Comparison of ENCODE assay signal across 32 mouse cellular contexts in the genomic region with DNA sequence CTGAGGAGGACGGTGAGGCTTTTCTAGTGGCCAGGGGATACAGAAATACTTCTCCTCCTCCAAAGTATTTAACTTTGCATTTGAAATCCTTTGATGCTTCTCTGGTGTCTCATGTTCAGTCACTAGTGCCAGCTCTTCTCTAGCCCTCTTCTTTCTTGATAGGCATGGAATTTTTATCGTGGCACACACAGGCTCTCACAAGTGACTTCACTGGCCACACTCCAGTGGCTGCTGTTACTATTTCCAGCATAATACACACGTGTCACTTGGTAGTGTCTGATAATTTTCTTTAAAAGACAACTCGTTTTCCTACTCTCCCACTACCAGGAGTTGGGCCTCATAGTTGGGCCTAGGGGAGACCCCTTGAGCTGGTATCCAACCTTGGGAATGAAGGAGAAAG. TPM values are rescaled to one million over a fixed set of nuclear protein-coding genes. Genes with fewer than 3 reads are reported as not detected.
DNase-seq lines count a peak whose midpoint lies in the region; ATAC-seq and TF ChIP-seq lines count a peak whose summit lies in the region.
"Had no signal": no experiment of that assay in that cellular context is flagged by ENCODE, and none has a peak within 500 bp of the region (broad histone marks: within the 10 kb centered on the region; RNA-seq: fewer than 3 reads in every experiment).

No protein-coding gene starts in this region.

- no peak for ATAC-seq in heart, embryonic 12.5 days (ENCODE audit: insufficient number of reproducible peaks, low FRiP score)
- peak; percentile 92 for ATAC-seq in heart, postnatal 0 days (ENCODE audit: insufficient read depth, low read depth)
- ATAC-seq: forebrain, embryonic 16.5 days; hindbrain, postnatal 0 days; intestine, embryonic 15.5 days had no signal

- no peak for TF ChIP-seq CTCF in heart, postnatal 0 days (IDR thresholded peaks at IDR 0.05; ENCODE audit: low read depth)

- 34% methylated on average over 4 of the region's 4 CpGs for WGBS in heart, embryonic 12.5 days
- WGBS in heart, postnatal 0 days, result 24% methylated on average over 4 of the region's 4 CpGs

- H3K4me1 ChIP-seq in heart, embryonic 12.5 days (replicated peaks), result peaks cover 6% of the 10 kb centered on the region; the same call in 1 of the 2 replicates
- H3K4me1 ChIP-seq in heart, postnatal 0 days (ENCODE audit: control insufficient read depth, insufficient read depth), result peaks cover 11% of the 10 kb centered on the region
- H3K4me1 ChIP-seq: hindbrain, embryonic 12.5 days; intestine, embryonic 15.5 days; neural tube, embryonic 15.5 days had no signal

- DNase-seq in heart, adult 11 months, result peak; percentile 93
- DNase-seq in heart, postnatal 25 days (ENCODE audit: low spot score), result no peak
- DNase-seq in heart, postnatal 0 days (ENCODE audit: low spot score), result peak; percentile 85
- no peak for DNase-seq in spleen, postnatal 10 days (ENCODE audit: low spot score in 2 of 2)
- no peak for DNase-seq in layer of hippocampus, postnatal 10 days (ENCODE audit: low spot score in 2 of 2)
- DNase-seq in adrenal gland, postnatal 10 days, result no peak
- DNase-seq: adrenal gland, adult 8-10 months; cerebellum, adult 11 months; cerebellum, adult 9-11 months; gastrocnemius, postnatal 10 days; kidney, adult 8-10 months; layer of hippocampus, adult 9-11 months; liver; lung, adult 2 months; lung, postnatal 10 days; midbrain, embryonic 14.5 days; right cerebral cortex, postnatal 25 days; thymus, postnatal 14 days had no signal

- intact Hi-C loops in heart, postnatal 25 days (cut with DNase I), result no loop called here

- 0 out of 2 replicates have a peak, but pooled peaks have one; percentile 57 for TF ChIP-seq EP300 in heart, postnatal 0 days (IDR thresholded peaks at IDR 0.05; ENCODE audit: low read depth)

- no peak overlapping the region for H3K9ac ChIP-seq in heart, embryonic 12.5 days
- no peak overlapping the region for H3K9ac ChIP-seq in heart, postnatal 0 days (replicated peaks; ENCODE audit: low read depth, low read length)
- H3K9ac ChIP-seq: hindbrain, embryonic 12.5 days; intestine, embryonic 15.5 days; liver, embryonic 14.5 days; neural tube, embryonic 15.5 days had no signal

- peak overlapping the region; percentile 38; the same call in 1 of the 2 replicates for H3K27ac ChIP-seq in heart, embryonic 12.5 days (ENCODE audit: poor library complexity, severe bottlenecking)
- peak overlapping the region; percentile 83 for H3K27ac ChIP-seq in heart, postnatal 0 days (ENCODE audit: low read depth)
- H3K27ac ChIP-seq: hindbrain, embryonic 12.5 days; hindbrain, postnatal 0 days; intestine, embryonic 15.5 days; kidney, postnatal 0 days; liver, embryonic 14.5 days; macrophage; neural tube, embryonic 15.5 days had no signal

- H3K36me3 ChIP-seq in heart, embryonic 12.5 days, result no peaks in the 10 kb centered on the region
- H3K36me3 ChIP-seq in heart, postnatal 0 days (replicated peaks; ENCODE audit: control insufficient read depth, insufficient read depth, low read length), result no peaks in the 10 kb centered on the region
- H3K36me3 ChIP-seq: G1E; hindbrain, embryonic 12.5 days; intestine, embryonic 15.5 days; neural tube, embryonic 15.5 days had no signal

- H3K4me3 ChIP-seq in heart, embryonic 12.5 days, result no peak overlapping the region
- H3K4me3 ChIP-seq in heart, postnatal 0 days (ENCODE audit: low read depth, low read length), result no peak overlapping the region
- H3K4me3 ChIP-seq: erythroblast, embryonic 14.5 days; hindbrain, embryonic 12.5 days; intestine, embryonic 15.5 days; neural tube, embryonic 15.5 days had no signal

- H3K9me3 ChIP-seq in heart, embryonic 12.5 days (replicated peaks), result no peaks in the 10 kb centered on the region
- no peaks in the 10 kb centered on the region for H3K9me3 ChIP-seq in heart, postnatal 0 days (replicated peaks; ENCODE audit: control insufficient read depth, low read length)
- H3K9me3 ChIP-seq: hindbrain, embryonic 12.5 days; intestine, embryonic 15.5 days; neural tube, embryonic 15.5 days had no signal

- no peaks in the 10 kb centered on the region for H3K27me3 ChIP-seq in heart, embryonic 12.5 days (replicated peaks)
- H3K27me3 ChIP-seq in heart, postnatal 0 days (ENCODE audit: control insufficient read depth, insufficient read depth, low read length), result no peaks in the 10 kb centered on the region
- H3K27me3 ChIP-seq: hindbrain, embryonic 12.5 days; intestine, embryonic 15.5 days; neural tube, embryonic 15.5 days had no signal

- no peak overlapping the region for H3K4me2 ChIP-seq in heart, embryonic 12.5 days
- H3K4me2 ChIP-seq in heart, postnatal 0 days (ENCODE audit: low read depth, low read length), result no peak overlapping the region
- H3K4me2 ChIP-seq: hindbrain, embryonic 12.5 days; intestine, embryonic 15.5 days; neural tube, embryonic 15.5 days had no signal

RNA-seq across cellular contexts. Expression of a gene that starts 26.7 kb away (rescaled TPM):
- total RNA-seq in heart, postnatal 25 days (2021), result not detected
- polyA plus RNA-seq in heart, embryonic 12.5 days (2016; fragmentation: Nextera tagmentation; extraction: Ambion mirVana), result not detected in 2 replicates
- not detected in 2 replicates for total RNA-seq in heart, postnatal 0 days (2014; rRNA removed; ENCODE audit: low replicate concordance)
- not detected in 2 replicates for polyA plus RNA-seq in heart, postnatal 0 days (2015; fragmentation: Nextera tagmentation; extraction: Ambion mirVana)
- total RNA-seq in layer of hippocampus, postnatal 10 days (2021), result not detected
- under 1 TPM in 1 of 2 experiments, not detected in 1; 0.30 TPM for total RNA-seq in adrenal gland, postnatal 10 days (2021)
- total RNA-seq: gastrocnemius, postnatal 10 days; hindbrain, postnatal 0 days; megakaryocyte-erythroid progenitor cell, adult 5-6 weeks had no signal
- polyA plus RNA-seq: cortical plate, adult 2 months; erythroblast, embryonic 14.5 days; G1E; macrophage; midbrain, embryonic 14.5 days; neural tube, embryonic 15.5 days; urinary bladder, adult 2 months had no signal

Comparison
In these comparisons a context has a peak if more than half of its experiments do, and no peak if none do; other contexts are left out.
1. DNase-seq: peak in heart, adult 11 months (single experiment) and heart, postnatal 0 days (single experiment); none in heart, postnatal 25 days (single experiment), spleen, postnatal 10 days (0 of 2), layer of hippocampus, postnatal 10 days (0 of 2) and adrenal gland, postnatal 10 days (single experiment).